Mouse (Mus musculus) left cerebral cortex, postnatal 4 days (tissue): Measurements from ENCODE around the gene Fiz1. TPM values are rescaled to one million over a fixed set of nuclear protein-coding genes. Genes with fewer than 3 reads are reported as not detected.
A peak's percentile ranks its signal among the peaks of the same experiment; 100 is the strongest.
"Not testable (repeated sequence)": the region's sequence is repeated elsewhere in the genome, so short reads cannot be mapped to it uniquely, and the experiment has no call there.

Experiments
- DNase-seq: peaks from one replicate; pipeline ENCODE4 v3.0.0-alpha.2; 2022
- intact Hi-C: fragments of 180-260 bp; cut with DNase I; formaldehyde crosslinking; loops from one replicate; pipeline ENCODE4 v1.15.1; 2025
- total RNA-seq, 2 experiments: library from RNA; stranded (reverse); gene quantifications; 2 replicates each; pipeline ENCODE4 v1.2.3; 2021

The Fiz1 gene
- total RNA-seq, 2 experiments from 2014 or later, result 28.0 to 31.4 TPM

GRCm38 (mm10) chr7:5012681-5013513 is 1.6 kb downstream of the Fiz1 start:
- intact Hi-C loops, result no loop called here
- DNase-seq, result no peak

GRCm38 (mm10) chr7:5008229-5008628 is 6.3 kb downstream of the Fiz1 start:
- no peak for DNase-seq
- intact Hi-C loops, result no loop called here

GRCm38 (mm10) chr7:5002876-5003275 is 11.6 kb downstream of the Fiz1 start:
- intact Hi-C loops, DNase-seq: not testable (repeated sequence)

- intact Hi-C loops, result no loop called here
- no peak for DNase-seq
Measured at GRCm38 (mm10) chr7:4999876-5000275, 14.6 kb downstream of the Fiz1 start.

GRCm38 (mm10) chr7:4996934-4997333 is 17.6 kb downstream of the Fiz1 start:
- DNase-seq, result no peak
- intact Hi-C loops, result no loop called here

- intact Hi-C loops, result no loop called here
Measured at GRCm38 (mm10) chr7:4996003-4996895, 18.2 kb downstream of the Fiz1 start, which contains the start of gene Zfp579. TSS of gene Zfp579 (minus strand) at chr7:4996158.

GRCm38 (mm10) chr7:4995268-4996002 is 19.1 kb downstream of the Fiz1 start:
- DNase-seq, result no peak
- intact Hi-C loops, result no loop called here

More at GRCm38 (mm10) chr7:4996003-4996895, 18.2 kb downstream of the Fiz1 start, which contains the start of gene Zfp579:
- DNase-seq, result peak; percentile 96

GRCm38 (mm10) chr7:4993999-4994788 is 20.3 kb downstream of the Fiz1 start:
- intact Hi-C loops, result no loop called here
- DNase-seq, result peak; percentile 13

GRCm38 (mm10) chr7:4993347-4993998 is 21.0 kb downstream of the Fiz1 start:
- DNase-seq, result peak; percentile 17
- intact Hi-C loops, result no loop called here

- DNase-seq, result no peak
- intact Hi-C loops, result no loop called here
Measured at GRCm38 (mm10) chr7:4988250-4988649, 26.2 kb downstream of the Fiz1 start.

GRCm38 (mm10) chr7:4976832-4977231 is 37.7 kb downstream of the Fiz1 start:
- DNase-seq, result no peak
- intact Hi-C loops, result no loop called here

GRCm38 (mm10) chr7:4975455-4975854 is 39.0 kb downstream of the Fiz1 start:
- intact Hi-C loops, result no loop called here

GRCm38 (mm10) chr7:4972321-4973047 is 42.0 kb downstream of the Fiz1 start:
- intact Hi-C loops, result no loop called here
- DNase-seq, result no peak

More at GRCm38 (mm10) chr7:4975455-4975854, 39.0 kb downstream of the Fiz1 start:
- no peak for DNase-seq

GRCm38 (mm10) chr7:4971710-4972109 is 42.8 kb downstream of the Fiz1 start:
- intact Hi-C loops, result no loop called here
- DNase-seq, result no peak

GRCm38 (mm10) chr7:4971068-4971467 is 43.4 kb downstream of the Fiz1 start, which contains the start of gene Sbk3:
TSS of gene Sbk3 (minus strand) at chr7:4971168.
- intact Hi-C loops, result no loop called here

GRCm38 (mm10) chr7:4964988-4965387 is 49.5 kb downstream of the Fiz1 start:
- no peak for DNase-seq
- intact Hi-C loops, result no loop called here

More at GRCm38 (mm10) chr7:4971068-4971467, 43.4 kb downstream of the Fiz1 start, which contains the start of gene Sbk3:
- no peak for DNase-seq

GRCm38 (mm10) chr7:4964272-4964671 is 50.2 kb downstream of the Fiz1 start, which contains the start of gene Sbk2:
TSS of gene Sbk2 (minus strand) at chr7:4964406.
- intact Hi-C loops, result no loop called here
- DNase-seq, result peak; percentile 66

GRCm38 (mm10) chr7:4963527-4963926 is 51.0 kb downstream of the Fiz1 start:
- intact Hi-C loops, result no loop called here
- DNase-seq, result no peak
